Mouse (Mus musculus): ENCODE measurements around the gene Slc35a5. TPM values are rescaled to one million over a fixed set of nuclear protein-coding genes. Genes with fewer than 3 reads are reported as not detected.

Gene Slc35a5
- 12.8 and 13.0 TPM in 2 replicates for polyA plus RNA-seq (2015; fragmentation: Nextera tagmentation; extraction: Ambion mirVana)

DNA sequence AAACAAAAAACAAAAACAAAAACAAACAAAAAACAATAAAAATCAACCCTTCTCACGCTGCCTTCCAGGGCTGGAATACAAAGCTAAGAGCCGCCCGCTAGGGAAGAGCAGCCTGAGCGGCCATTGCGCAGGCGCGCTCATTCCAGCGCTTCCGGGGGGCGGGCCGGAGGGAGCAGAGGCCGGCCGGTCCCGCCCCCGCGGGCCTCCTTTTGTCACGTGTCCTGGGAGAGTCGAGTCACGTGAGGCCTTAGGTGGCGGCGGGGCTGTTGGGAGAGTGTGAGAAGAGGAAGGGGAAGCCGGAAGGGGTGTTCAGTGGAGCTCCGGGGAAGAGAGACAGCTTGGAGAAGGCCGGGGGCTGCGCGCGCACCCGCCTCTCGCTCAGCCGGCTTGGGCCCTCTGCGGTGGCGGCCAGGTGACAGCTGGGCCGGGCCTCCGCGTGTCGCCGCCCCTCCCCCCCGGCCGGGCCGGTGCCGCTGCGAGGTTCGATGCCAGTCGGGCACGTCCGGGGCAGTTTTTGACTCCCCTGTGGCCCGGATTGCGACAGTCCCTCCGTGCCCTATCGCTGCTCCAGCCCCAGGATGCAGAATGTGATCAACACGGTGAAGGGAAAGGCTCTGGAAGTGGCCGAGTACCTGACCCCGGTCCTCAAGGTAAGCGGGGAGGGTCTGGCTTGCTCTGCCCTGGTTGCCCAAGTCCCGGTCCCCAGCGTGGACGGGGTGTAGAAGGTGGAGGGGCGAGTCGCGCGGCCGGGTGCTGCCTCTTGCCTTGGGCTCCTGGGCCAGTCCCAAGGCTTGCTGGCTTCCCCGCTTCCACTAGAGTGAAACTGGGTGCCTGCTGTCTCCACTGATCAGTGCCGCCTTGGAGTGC lies at the start of gene Slc35a5, which contains the start of gene Atg3:
Slc35a5 (minus strand) TSS at position 185 of the 867 bp plus-strand sequence.
Atg3 (plus strand) TSS at position 264 of the 867 bp plus-strand sequence.
- Histone ChIP-seq H3K4me2 (replicated peaks; ENCODE audit: low read depth) (peak within 1 kb of the TSS; percentile 82), H3K27ac (replicated peaks) (peak within 1 kb of the TSS; percentile 97), H3K4me1 (replicated peaks; ENCODE audit: control insufficient read depth, insufficient read depth) (no peaks in the 10 kb centered on the region), H3K36me3 (ENCODE audit: control insufficient read depth, insufficient read depth, low read length) (no peaks in the 10 kb centered on the region), H3K9ac (ENCODE audit: low read length) (peak within 1 kb of the TSS; percentile 92), H3K27me3 (ENCODE audit: control insufficient read depth, insufficient read depth, low read length) (no peaks in the 10 kb centered on the region), H3K9me3 (ENCODE audit: control insufficient read depth, low read length) (no peaks in the 10 kb centered on the region), H3K4me3 (ENCODE audit: low read depth, low read length) (peak within 1 kb of the TSS; percentile 87)
- WGBS, result 1% methylated on average over 61 of the region's 64 CpGs
- DNase-seq (ENCODE audit: low spot score) (peak; percentile 97), ATAC-seq (ENCODE audit: low FRiP score, low TSS enrichment) (peak; percentile 97)
- TF ChIP-seq EP300 (optimal IDR thresholded peaks at IDR 0.05), result peak; percentile 56
- no peak for TF ChIP-seq CTCF (IDR thresholded peaks at IDR 0.05; ENCODE audit: low read depth)

DNA sequence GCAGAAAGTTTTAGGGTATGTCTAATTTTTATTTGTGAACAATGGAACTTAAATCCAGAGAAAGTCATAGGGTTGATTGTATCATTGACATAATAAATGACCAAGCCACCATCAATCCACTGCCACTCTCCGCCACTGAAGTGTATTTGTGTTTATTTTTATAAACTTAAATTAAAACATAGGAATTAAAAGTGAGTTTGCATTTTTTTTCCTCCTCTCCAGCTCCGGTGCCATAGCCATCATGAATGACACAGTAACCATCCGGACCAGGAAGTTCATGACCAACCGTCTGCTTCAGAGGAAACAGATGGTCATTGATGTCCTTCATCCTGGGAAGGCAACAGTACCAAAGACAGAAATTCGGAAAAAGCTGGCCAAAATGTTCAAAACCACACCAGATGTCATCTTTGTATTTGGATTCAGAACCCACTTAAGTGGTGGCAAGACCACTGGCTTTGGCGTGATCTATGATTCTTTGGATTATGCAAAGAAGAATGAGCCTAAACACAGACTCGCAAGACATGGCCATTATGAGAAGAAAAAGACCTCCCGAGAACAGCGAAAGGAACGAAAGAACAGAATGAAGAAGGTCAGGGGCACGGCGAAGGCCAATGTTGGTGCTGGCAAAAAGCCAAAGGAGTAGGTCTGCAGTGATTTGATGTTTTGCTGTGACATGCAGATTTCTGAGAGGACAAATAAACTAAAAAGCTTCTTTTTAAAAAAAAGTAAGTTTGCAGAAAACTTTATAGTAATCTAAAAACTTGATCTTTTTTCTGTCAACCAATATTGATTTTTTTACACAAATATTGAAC lies 46.6 kb upstream of the Slc35a5 start:
- H3K4me1 ChIP-seq (replicated peaks; ENCODE audit: control insufficient read depth, insufficient read depth), result no peaks in the 10 kb centered on the region
- WGBS, result 72% methylated on average over 12 of the region's 12 CpGs
- ATAC-seq (ENCODE audit: low FRiP score, low TSS enrichment), result no peak

DNA sequence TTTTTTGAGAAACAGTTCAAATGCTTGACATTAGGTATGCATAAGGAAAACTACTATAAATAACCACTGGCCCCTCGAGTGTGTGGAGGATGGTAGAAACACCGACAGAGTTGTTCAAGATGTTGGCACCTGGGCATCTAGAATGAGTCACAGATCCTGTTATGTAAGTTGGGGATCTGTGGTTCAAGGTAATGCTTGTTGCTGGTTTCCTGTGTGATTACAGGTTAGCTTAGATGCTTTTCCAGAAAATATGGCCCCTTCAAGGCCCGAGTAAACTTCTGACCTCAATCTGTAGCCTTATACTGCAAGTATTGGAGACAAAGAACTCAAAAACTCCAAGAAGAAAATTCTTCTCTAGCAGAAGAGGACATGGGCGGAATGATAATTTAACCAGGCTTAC lies 45.9 kb upstream of the Slc35a5 start:
- Histone ChIP-seq H3K36me3 (ENCODE audit: control insufficient read depth, insufficient read depth, low read length) (no peaks in the 10 kb centered on the region), H3K4me3 (ENCODE audit: low read depth, low read length) (no peak overlapping the region), H3K4me2 (replicated peaks; ENCODE audit: low read depth) (no peak overlapping the region), H3K9ac (ENCODE audit: low read length) (no peak overlapping the region), H3K27me3 (ENCODE audit: control insufficient read depth, insufficient read depth, low read length) (no peaks in the 10 kb centered on the region), H3K27ac (replicated peaks) (no peak overlapping the region), H3K4me1 (replicated peaks; ENCODE audit: control insufficient read depth, insufficient read depth) (no peaks in the 10 kb centered on the region), H3K9me3 (ENCODE audit: control insufficient read depth, low read length) (no peaks in the 10 kb centered on the region)
- WGBS, result 75% methylated on average over 4 of the region's 4 CpGs
- ATAC-seq (ENCODE audit: low FRiP score, low TSS enrichment) (no peak), DNase-seq (ENCODE audit: low spot score) (no peak)
- TF ChIP-seq CTCF (IDR thresholded peaks at IDR 0.05; ENCODE audit: low read depth) (no peak), EP300 (optimal IDR thresholded peaks at IDR 0.05) (no peak)

More for the DNA sequence above, 46.6 kb upstream of the Slc35a5 start:
- TF ChIP-seq CTCF (IDR thresholded peaks at IDR 0.05; ENCODE audit: low read depth) (no peak), EP300 (optimal IDR thresholded peaks at IDR 0.05) (no peak)
- Histone ChIP-seq H3K4me3 (ENCODE audit: low read depth, low read length) (no peak overlapping the region), H3K27me3 (ENCODE audit: control insufficient read depth, insufficient read depth, low read length) (no peaks in the 10 kb centered on the region), H3K9me3 (ENCODE audit: control insufficient read depth, low read length) (no peaks in the 10 kb centered on the region), H3K9ac (ENCODE audit: low read length) (no peak overlapping the region), H3K4me2 (replicated peaks; ENCODE audit: low read depth) (no peak overlapping the region), H3K27ac (replicated peaks) (no peak overlapping the region), H3K36me3 (ENCODE audit: control insufficient read depth, insufficient read depth, low read length) (no peaks in the 10 kb centered on the region)
- DNase-seq (ENCODE audit: low spot score), result no peak

DNA sequence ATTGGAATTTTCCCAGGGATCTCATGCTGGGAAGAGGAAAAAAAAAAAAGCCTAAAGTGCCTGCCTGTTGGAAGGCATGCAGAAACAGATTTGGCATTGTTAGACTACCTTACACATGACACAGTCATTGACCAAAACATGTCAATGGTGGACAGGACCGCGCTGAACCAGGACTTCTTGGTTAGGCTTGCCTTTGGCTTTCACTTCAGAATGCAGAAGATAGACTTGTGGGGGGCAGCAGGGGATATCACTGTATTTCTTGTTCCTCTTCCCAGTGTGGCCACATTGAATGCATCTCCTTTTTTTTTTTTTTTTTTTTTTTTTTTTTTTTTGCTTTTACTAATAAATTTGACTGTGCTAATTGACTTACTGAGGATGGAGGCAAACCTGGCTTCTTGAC lies 42.9 kb upstream of the Slc35a5 start:
- 96% methylated on average over 2 of the region's 2 CpGs for WGBS
- no peak for ATAC-seq (ENCODE audit: low FRiP score, low TSS enrichment)
- no peaks in the 10 kb centered on the region for H3K27me3 ChIP-seq (ENCODE audit: control insufficient read depth, insufficient read depth, low read length)
- no peaks in the 10 kb centered on the region for H3K4me1 ChIP-seq (replicated peaks; ENCODE audit: control insufficient read depth, insufficient read depth)
- no peak overlapping the region for H3K4me2 ChIP-seq (replicated peaks; ENCODE audit: low read depth)
- no peak for DNase-seq (ENCODE audit: low spot score)
- no peak overlapping the region for H3K9ac ChIP-seq (ENCODE audit: low read length)
- H3K4me3 ChIP-seq (ENCODE audit: low read depth, low read length), result no peak overlapping the region
- H3K36me3 ChIP-seq (ENCODE audit: control insufficient read depth, insufficient read depth, low read length), result no peaks in the 10 kb centered on the region
- no peaks in the 10 kb centered on the region for H3K9me3 ChIP-seq (ENCODE audit: control insufficient read depth, low read length)
- no peak for TF ChIP-seq EP300 (optimal IDR thresholded peaks at IDR 0.05)
- TF ChIP-seq CTCF (IDR thresholded peaks at IDR 0.05; ENCODE audit: low read depth), result no peak
- no peak overlapping the region for H3K27ac ChIP-seq (replicated peaks)

DNA sequence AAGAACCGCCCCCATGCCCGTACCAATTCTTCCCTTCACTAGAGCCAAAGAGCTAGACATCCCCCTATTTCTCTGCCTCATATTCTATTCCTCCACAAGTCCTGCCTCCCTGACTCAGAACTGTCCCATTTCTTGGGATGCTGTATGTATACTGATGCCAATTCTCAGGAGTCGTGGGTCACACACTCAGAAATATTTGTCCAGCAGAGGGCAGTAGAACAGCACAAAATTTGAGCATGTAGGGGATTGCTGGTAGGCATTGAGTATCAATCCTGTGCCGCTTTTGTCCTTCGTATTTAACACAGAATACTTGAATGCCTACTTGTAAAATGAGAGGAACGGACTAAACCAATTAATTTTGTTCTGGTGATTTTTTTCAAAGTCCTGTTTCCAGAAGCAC lies 38.3 kb upstream of the Slc35a5 start:
- peak; percentile 65; the same call in 1 of the 2 replicates for ATAC-seq (ENCODE audit: low FRiP score, low TSS enrichment)
- no peaks in the 10 kb centered on the region for H3K4me1 ChIP-seq (replicated peaks; ENCODE audit: control insufficient read depth, insufficient read depth)
- TF ChIP-seq EP300 (optimal IDR thresholded peaks at IDR 0.05) (no peak), CTCF (IDR thresholded peaks at IDR 0.05; ENCODE audit: low read depth) (peak; percentile 93)
- no peaks in the 10 kb centered on the region for H3K27me3 ChIP-seq (ENCODE audit: control insufficient read depth, insufficient read depth, low read length)
- no peak overlapping the region for H3K9ac ChIP-seq (ENCODE audit: low read length)
- no peaks in the 10 kb centered on the region for H3K36me3 ChIP-seq (ENCODE audit: control insufficient read depth, insufficient read depth, low read length)
- no peaks in the 10 kb centered on the region for H3K9me3 ChIP-seq (ENCODE audit: control insufficient read depth, low read length)
- H3K27ac ChIP-seq (replicated peaks), result no peak overlapping the region
- no peak overlapping the region for H3K4me3 ChIP-seq (ENCODE audit: low read depth, low read length)
- no peak overlapping the region for H3K4me2 ChIP-seq (replicated peaks; ENCODE audit: low read depth)
- 29% methylated on average over 6 of the region's 6 CpGs for WGBS
- peak; percentile 50 for DNase-seq (ENCODE audit: low spot score)

Data from stomach, postnatal 0 days (tissue).